Mouse (Mus musculus) liver, adult (tissue): ENCODE measurements around the gene 1110002E22Rik.

Source experiments
- GATA4 ChIP-seq: IDR thresholded peaks from 2 replicates; pipeline ENCODE4 v1.6.1; 2014; ENCODE audit warnings: mild to moderate bottlenecking, low read length; ENCODE audit not compliant: insufficient replicate concordance

1110002E22Rik gene

DNA sequence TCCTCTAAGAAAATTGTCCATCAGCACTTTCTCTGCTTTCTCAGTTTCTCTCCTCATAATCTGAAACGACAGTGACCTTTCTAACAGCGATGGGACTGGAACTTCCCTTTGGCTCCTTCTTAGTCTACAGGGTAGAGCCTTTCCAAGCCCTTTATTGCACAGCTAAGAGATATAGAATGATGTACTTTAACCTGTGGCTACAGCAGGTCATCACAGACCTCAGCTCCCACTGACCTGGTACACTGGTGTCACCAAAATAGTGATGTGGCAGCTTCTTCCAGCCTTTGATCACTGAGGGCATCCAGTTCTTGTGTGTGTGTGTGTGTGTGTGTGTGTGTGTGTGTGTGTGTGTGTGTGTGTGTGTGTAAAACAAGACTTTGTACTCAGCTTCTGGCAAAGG is 56.6 kb downstream of the 1110002E22Rik start:
- no peak for TF ChIP-seq GATA4

DNA sequence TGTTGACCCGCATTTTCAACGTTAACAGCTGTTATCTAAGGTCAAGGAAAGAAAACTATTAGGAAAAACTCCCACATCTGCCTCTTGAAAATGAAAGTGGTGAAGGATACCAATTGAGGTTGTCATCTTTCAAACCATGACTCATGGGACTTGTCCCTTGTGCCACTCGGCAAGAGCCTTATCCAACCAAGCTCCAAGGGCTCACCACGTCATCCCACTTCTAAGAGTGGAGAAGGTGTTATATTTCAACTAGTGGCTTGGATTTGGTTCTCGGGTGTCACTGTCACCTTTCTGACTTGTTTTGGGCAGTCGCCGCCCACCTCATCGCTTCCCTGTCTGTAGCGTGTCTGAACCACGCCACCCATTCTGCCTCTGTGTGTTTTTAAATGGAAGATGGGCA is 59.0 kb downstream of the 1110002E22Rik start:
- TF ChIP-seq GATA4 = no peak

DNA sequence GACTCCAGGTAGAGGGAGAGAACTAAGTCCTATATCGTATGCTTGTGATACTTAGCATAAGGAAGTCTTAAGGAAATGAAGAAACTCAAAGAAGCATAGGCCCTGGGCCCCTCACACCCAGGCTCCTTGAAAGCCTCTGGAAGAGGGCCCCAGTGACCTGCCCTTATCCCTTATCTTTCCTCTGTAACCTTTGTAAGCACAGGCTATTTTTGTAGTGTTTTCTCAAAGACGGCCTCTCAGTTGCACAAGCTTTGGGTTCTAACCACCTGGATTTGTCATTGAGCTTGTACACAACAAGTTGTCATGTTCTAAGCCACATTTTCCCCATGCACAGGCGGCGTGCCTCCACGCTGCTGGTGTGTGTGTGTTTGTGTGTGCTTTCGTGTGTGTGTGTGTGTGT is 64.3 kb downstream of the 1110002E22Rik start:
- TF ChIP-seq GATA4 = peak; percentile 82; the same call in 1 of the 2 replicates

DNA sequence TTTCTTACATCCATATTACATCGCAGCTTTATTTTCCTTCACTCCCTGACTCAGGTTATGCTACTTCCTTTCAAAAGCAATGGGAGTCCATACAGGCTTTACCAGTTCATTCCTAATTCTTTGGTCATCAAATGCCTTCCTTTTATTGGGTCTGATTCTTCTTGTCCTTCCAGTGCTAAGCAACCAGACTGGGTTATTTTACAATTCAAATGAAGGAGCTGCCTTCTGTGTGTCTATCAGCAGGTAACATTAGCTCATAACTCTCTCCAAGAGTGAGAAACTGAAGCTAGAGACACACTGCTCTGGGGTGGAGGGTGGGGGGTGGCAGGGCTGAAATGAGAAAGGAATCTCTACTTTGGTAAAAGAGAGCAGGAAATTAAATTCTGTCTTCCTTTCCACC is 65.8 kb downstream of the 1110002E22Rik start:
- TF ChIP-seq GATA4 = no peak
